Mouse (Mus musculus) hindbrain, postnatal 0 days (tissue): ENCODE measurements around the gene Snx14. TPM values are rescaled to one million over a fixed set of nuclear protein-coding genes. Genes with fewer than 3 reads are reported as not detected.

ENCODE experiments used
- ATAC-seq: fragments of 200-750 bp; cut with Nextera tagmentation; 2 replicates; pipeline ENCODE4 v1.8.0; 2017; ENCODE audit warnings: mild to moderate bottlenecking, moderate TSS enrichment, moderate library complexity
- DNase-seq: peaks from one replicate; pipeline ENCODE4 v3.0.0-alpha.2; 2015; ENCODE audit warnings: low spot score
- H3K27ac ChIP-seq: fragments of 300-500 bp; sonication (generic); 2 replicates; pipeline ENCODE4 v1.5.1; 2014; ENCODE audit warnings: mild to moderate bottlenecking
- H3K27me3 ChIP-seq: fragments of 300-500 bp; sonication (generic); 2 replicates; pipeline ENCODE4 v1.6.1; 2014; ENCODE audit warnings: low read length, mixed read lengths; ENCODE audit not compliant: insufficient read depth
- H3K36me3 ChIP-seq: fragments of 300-500 bp; sonication (generic); 2 replicates; pipeline ENCODE4 v1.6.1; 2014; ENCODE audit warnings: low read length, mixed read lengths; ENCODE audit not compliant: insufficient read depth
- H3K4me1 ChIP-seq: fragments of 300-500 bp; sonication (generic); 2 replicates; pipeline ENCODE4 v1.6.1; 2014; ENCODE audit warnings: antibody characterized with exemption, low read length, mixed read lengths; ENCODE audit not compliant: insufficient read depth
- H3K4me2 ChIP-seq: fragments of 300-500 bp; sonication (generic); 2 replicates; pipeline ENCODE4 v1.6.1; 2014; ENCODE audit warnings: low read depth, mild to moderate bottlenecking, low read length, moderate library complexity, mixed read lengths
- H3K4me3 ChIP-seq: fragments of 300-500 bp; sonication (generic); 2 replicates; pipeline ENCODE4 v1.5.1; 2014; ENCODE audit warnings: low read length
- H3K9ac ChIP-seq: fragments of 300-500 bp; sonication (generic); replicated peaks from 2 replicates; pipeline ENCODE4 v1.6.1; 2014; ENCODE audit warnings: mild to moderate bottlenecking, low read length, moderate library complexity, mixed read lengths
- H3K9me3 ChIP-seq: fragments of 300-500 bp; sonication (generic); 2 replicates; pipeline ENCODE4 v1.6.1; 2016; ENCODE audit warnings: low read length, mixed read lengths
- CTCF ChIP-seq: IDR thresholded peaks from 2 replicates; pipeline ENCODE4 v1.5.1; 2016; ENCODE audit warnings: antibody characterized with exemption, control low read depth, low read depth
- WGBS: fragments of 180-500 bp; shearing (Covaris S2); extraction: QIAGEN DNeasy Blood & Tissue Kit; methylation state at CpG from one replicate; pipeline ENCODE4 v1.1.7; 2014; 5-methylcytosine and 5-hydroxymethylcytosine counted together
- polyA plus RNA-seq: library from polyadenylated mRNA; unstranded; fragments of >200 nt; fragmentation: Nextera tagmentation; extraction: Ambion mirVana; gene quantifications from 2 replicates; pipeline ENCODE4 v1.2.1, GENCODE M21; 2015
- total RNA-seq: library from RNA; depleted of rRNA; stranded (reverse); fragments of >200 nt; gene quantifications from 2 replicates; pipeline ENCODE4 v1.2.3, GENCODE M21; 2014; rRNA removed

Snx14 gene
- total and polyA plus RNA-seq, 2 experiments from 2014 or later, result 23.3 to 28.6 TPM

DNA sequence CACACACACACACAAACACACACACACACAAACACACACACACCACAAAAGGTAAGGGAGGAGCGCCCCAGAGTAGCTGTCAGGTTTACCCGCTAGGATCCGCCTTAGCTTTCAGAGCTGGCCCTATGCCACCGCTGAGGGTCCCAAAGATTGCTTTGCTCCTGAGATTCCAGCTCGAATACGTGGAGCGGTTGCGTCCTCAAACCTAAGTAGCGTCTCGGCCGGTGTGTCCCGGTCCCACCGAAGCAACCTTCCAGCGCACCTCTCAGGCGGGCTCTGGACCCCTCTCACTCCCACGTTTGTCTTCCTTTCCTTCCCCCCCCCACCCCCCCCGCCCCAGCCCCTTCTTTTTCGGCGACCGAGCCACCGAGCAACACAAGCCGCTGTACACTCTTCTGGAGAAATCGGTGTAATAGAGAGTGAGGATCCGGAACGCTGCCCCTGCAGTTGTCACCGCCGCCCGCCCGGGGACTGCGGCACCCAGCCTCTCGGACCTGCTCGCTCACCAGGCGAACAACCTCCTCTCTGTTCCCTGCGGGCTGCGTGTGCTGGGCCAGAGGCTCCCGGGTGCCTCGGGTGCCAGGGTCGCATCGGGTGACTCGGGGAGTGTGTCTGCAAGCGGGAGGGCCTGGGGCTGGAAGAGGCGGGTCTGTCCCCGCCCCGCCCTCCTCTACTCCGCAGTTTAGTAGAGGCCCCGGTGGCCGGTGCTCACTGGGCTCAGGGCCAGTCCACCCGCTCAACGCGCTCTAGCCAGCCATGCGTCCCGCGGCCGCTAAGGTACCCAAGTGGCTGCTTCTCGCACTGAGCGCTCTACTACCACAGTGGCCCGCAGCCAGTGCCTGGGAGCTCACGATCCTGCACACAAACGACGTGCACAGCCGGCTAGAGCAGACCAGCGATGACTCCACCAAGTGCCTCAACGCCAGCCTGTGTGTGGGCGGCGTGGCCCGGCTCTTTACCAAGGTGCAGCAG, 111.5 kb downstream of the Snx14 start, which contains the start of gene Nt5e:
TSS of gene Nt5e (plus strand) at position 268 of the 972 bp plus-strand sequence.
- H3K4me1 ChIP-seq, result peaks cover 6% of the 10 kb centered on the region; the same call in 1 of the 2 replicates
- peak; percentile 90 for ATAC-seq
- peak within 1 kb of the TSS; percentile 63 for H3K4me3 ChIP-seq
- H3K27ac ChIP-seq, result no peak within 1 kb of the TSS
- H3K36me3 ChIP-seq, result no peaks in the 10 kb centered on the region
- peak within 1 kb of the TSS; percentile 97 for H3K4me2 ChIP-seq
- peak; percentile 75 for DNase-seq
- under 1% methylated on average over 62 of the region's 66 CpGs for WGBS
- TF ChIP-seq CTCF, result peak; percentile 24
- H3K9me3 ChIP-seq, result no peaks in the 10 kb centered on the region
- peak within 1 kb of the TSS; percentile 51 for H3K9ac ChIP-seq
- 0 out of 2 replicates have a peak, but pooled peaks cover 3% of the 10 kb centered on the region for H3K27me3 ChIP-seq

Other genes with a start within 250 kb of the Snx14 start
- gene Nt5e, start 111.8 kb downstream of the Snx14 start, total RNA-seq, result 2.5 and 2.8 TPM in 2 replicates
- 2.4 TPM in 2 replicates for gene Nt5e, start 111.8 kb downstream of the Snx14 start, polyA plus RNA-seq
- 0.47 and 0.63 TPM in 2 replicates for gene Gm20537, start 17.7 kb upstream of the Snx14 start, total RNA-seq
- not detected in 2 replicates for gene Gm20537, start 17.7 kb upstream of the Snx14 start, polyA plus RNA-seq
- gene Syncrip, start 43.6 kb upstream of the Snx14 start, total RNA-seq, result 55.0 and 59.5 TPM in 2 replicates
- 70.0 and 72.4 TPM in 2 replicates for gene Syncrip, start 43.6 kb upstream of the Snx14 start, polyA plus RNA-seq
- 15.6 and 17.7 TPM in 2 replicates for gene Zfp949, start 109.1 kb upstream of the Snx14 start, total RNA-seq
- gene Zfp949, start 109.1 kb upstream of the Snx14 start, polyA plus RNA-seq, result 15.9 and 16.9 TPM in 2 replicates
- gene Trim43a, start 141.9 kb upstream of the Snx14 start, total RNA-seq, result not detected in 2 replicates
- gene Trim43a, start 141.9 kb upstream of the Snx14 start, polyA plus RNA-seq, result 0.16 TPM in 1 of 2 replicates, not detected in the other